Mouse (Mus musculus): ENCODE measurements at regions not wholly inside any gene's neighbourhood (a gene's known extent, or its start where the extent isn't known, plus 50 kb on each side); places are given as distances from the start of the nearest gene placed in this dataset.

- Histone ChIP-seq H3K27me3 (ENCODE audit: control insufficient read depth, insufficient read depth, low read depth, low read length) (no peaks in the 10 kb centered on the region), H3K27ac (ENCODE audit: low read length) (no peak overlapping the region), H3K9ac (ENCODE audit: low read length) (peak overlapping the region; percentile 22; the same call in 1 of the 2 replicates), H3K4me3 (ENCODE audit: low read length) (peak overlapping the region; percentile 19; the same call in 1 of the 2 replicates), H3K9me3 (ENCODE audit: control insufficient read depth, low read length) (no peaks in the 10 kb centered on the region), H3K36me3 (ENCODE audit: control insufficient read depth, insufficient read depth, low read length) (no peaks in the 10 kb centered on the region), H3K4me2 (ENCODE audit: low read depth, low read length) (peak overlapping the region; percentile 41), H3K4me1 (replicated peaks; ENCODE audit: control insufficient read depth, insufficient read depth, low read length) (0 out of 2 replicates have a peak, but pooled peaks cover 3% of the 10 kb centered on the region)
- WGBS: 24% methylated on average over 18 of the region's 18 CpGs
- ATAC-seq (ENCODE audit: low read depth): no peak
Observed at GRCm38 (mm10) chr7:70067828-70068719, 298.5 kb downstream of the Nr2f2 start.

DNA sequence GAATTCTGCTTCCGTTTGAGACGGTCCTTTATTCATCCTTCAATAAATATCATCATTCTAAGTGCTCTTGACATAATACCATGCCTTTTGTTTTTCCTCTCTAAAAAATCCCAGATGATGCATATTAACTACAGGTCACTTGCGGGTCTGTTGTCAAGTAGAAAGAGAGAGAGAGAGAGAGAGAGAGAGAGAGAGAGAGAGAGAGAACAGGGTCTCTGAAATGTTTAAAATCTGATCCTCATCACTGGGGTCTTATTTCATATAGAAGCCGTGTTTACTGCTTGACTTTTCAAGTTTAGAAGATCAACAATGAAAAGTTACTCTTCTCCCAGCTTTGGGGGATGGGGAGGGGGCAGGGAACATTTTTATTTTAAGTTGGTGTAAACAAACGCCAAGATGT lies 299.5 kb downstream of the Nr2f2 start:
- no peaks in the 10 kb centered on the region for H3K9me3 ChIP-seq (ENCODE audit: control insufficient read depth, low read length)
- H3K4me3 ChIP-seq (ENCODE audit: low read length): no peak overlapping the region
- no peak overlapping the region for H3K9ac ChIP-seq (ENCODE audit: low read length)
- H3K27me3 ChIP-seq (ENCODE audit: control insufficient read depth, insufficient read depth, low read depth, low read length): no peaks in the 10 kb centered on the region
- no peaks in the 10 kb centered on the region for H3K36me3 ChIP-seq (ENCODE audit: control insufficient read depth, insufficient read depth, low read length)
- WGBS: 41% methylated on average over 5 of the region's 5 CpGs
- H3K4me2 ChIP-seq (ENCODE audit: low read depth, low read length): peak overlapping the region; percentile 41; the same call in 1 of the 2 replicates
- H3K27ac ChIP-seq (ENCODE audit: low read length): no peak overlapping the region
- 0 out of 2 replicates have a peak, but pooled peaks cover 3% of the 10 kb centered on the region for H3K4me1 ChIP-seq (replicated peaks; ENCODE audit: control insufficient read depth, insufficient read depth, low read length)
- ATAC-seq (ENCODE audit: low read depth): no peak

DNA sequence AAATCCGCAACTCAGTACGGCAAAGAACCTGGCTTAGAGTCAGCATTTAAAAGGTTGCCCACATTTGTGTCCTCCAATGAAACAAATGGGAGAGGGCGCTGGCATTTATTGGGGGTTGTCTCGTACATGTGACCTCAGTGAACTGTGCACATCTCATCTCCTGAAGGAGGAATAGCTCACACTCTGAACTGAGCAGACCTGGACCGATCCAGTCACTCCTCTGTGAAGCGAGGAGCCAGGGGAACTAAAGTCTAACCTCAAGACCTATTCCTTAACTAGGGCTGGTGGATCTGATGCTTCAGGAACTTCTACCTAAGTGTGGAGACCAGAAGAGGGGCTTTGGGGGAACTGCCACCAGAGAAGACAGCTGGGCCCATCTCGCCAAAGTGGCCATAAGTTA lies 300.1 kb downstream of the Nr2f2 start:
- H3K4me3 ChIP-seq (ENCODE audit: low read length): no peak overlapping the region
- no peaks in the 10 kb centered on the region for H3K36me3 ChIP-seq (ENCODE audit: control insufficient read depth, insufficient read depth, low read length)
- H3K9ac ChIP-seq (ENCODE audit: low read length): no peak overlapping the region
- no peaks in the 10 kb centered on the region for H3K9me3 ChIP-seq (ENCODE audit: control insufficient read depth, low read length)
- 0 out of 2 replicates have a peak, but pooled peaks cover 3% of the 10 kb centered on the region for H3K4me1 ChIP-seq (replicated peaks; ENCODE audit: control insufficient read depth, insufficient read depth, low read length)
- no peak overlapping the region for H3K4me2 ChIP-seq (ENCODE audit: low read depth, low read length)
- no peak for ATAC-seq (ENCODE audit: low read depth)
- no peak overlapping the region for H3K27ac ChIP-seq (ENCODE audit: low read length)
- WGBS: 82% methylated on average over 7 of the region's 7 CpGs
- no peaks in the 10 kb centered on the region for H3K27me3 ChIP-seq (ENCODE audit: control insufficient read depth, insufficient read depth, low read depth, low read length)

DNA sequence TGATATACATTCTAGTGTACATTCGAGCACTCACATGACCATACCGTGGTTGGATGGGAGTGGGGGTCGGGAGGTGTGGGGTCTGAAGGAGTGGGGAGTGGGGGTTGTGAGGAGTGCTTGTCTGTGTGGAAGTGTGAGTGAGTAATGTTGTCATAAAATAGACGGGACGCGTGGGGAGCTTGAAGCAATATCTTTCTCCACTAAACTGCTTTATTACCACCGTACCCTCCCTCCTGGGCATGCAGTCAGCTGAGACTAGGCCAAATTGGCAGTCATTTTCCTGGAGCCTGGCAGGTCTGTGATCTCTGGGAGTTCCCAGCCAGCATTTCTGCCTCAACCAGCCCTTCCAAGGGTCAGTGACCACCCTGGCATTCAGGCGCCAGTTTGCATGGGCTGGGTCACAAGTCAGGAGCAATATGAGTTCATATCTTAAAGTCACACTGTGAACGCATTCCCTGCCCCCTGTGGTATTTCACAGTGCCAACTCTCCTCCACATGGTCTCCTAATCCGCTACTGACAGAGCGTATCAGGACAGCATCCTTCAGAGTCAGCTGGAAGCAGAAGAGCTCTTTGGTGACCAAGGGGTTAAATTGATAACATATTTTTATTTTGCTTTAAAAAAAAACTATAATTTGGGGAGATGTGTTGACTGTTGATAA lies 300.9 kb downstream of the Nr2f2 start:
- H3K27me3 ChIP-seq (ENCODE audit: control insufficient read depth, insufficient read depth, low read depth, low read length): no peaks in the 10 kb centered on the region
- H3K4me1 ChIP-seq (replicated peaks; ENCODE audit: control insufficient read depth, insufficient read depth, low read length): 0 out of 2 replicates have a peak, but pooled peaks cover 3% of the 10 kb centered on the region
- no peaks in the 10 kb centered on the region for H3K9me3 ChIP-seq (ENCODE audit: control insufficient read depth, low read length)
- 54% methylated on average over 11 of the region's 11 CpGs for WGBS
- H3K36me3 ChIP-seq (ENCODE audit: control insufficient read depth, insufficient read depth, low read length): no peaks in the 10 kb centered on the region
- H3K9ac ChIP-seq (ENCODE audit: low read length): no peak overlapping the region
- no peak overlapping the region for H3K27ac ChIP-seq (ENCODE audit: low read length)
- H3K4me2 ChIP-seq (ENCODE audit: low read depth, low read length): no peak overlapping the region
- no peak for ATAC-seq (ENCODE audit: low read depth)
- H3K4me3 ChIP-seq (ENCODE audit: low read length): no peak overlapping the region

DNA sequence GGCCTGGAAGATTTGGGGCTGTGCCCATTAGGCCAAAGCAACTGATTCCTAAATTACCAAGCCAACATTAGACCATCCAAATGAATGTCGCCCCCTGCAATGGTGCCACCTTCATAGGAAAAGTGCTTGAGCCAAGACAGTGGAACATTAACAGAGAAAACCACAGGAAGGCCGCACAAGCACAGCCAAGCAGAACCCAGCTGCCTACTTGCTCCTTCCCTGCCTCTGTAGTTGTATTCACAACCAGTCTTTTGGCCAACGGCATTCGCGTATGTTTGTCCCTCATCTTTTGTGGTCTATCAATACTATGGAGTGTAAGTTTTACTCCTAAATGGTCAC lies 319.2 kb downstream of the Nr2f2 start:
- peaks cover 2% of the 10 kb centered on the region; the same call in 1 of the 2 replicates for H3K4me1 ChIP-seq (replicated peaks; ENCODE audit: control insufficient read depth, insufficient read depth, low read length)
- H3K27me3 ChIP-seq (ENCODE audit: control insufficient read depth, insufficient read depth, low read depth, low read length): no peaks in the 10 kb centered on the region
- H3K27ac ChIP-seq (ENCODE audit: low read length): no peak overlapping the region
- WGBS: 94% methylated on average over 5 of the region's 5 CpGs
- ATAC-seq (ENCODE audit: low read depth): no peak
- no peak overlapping the region for H3K9ac ChIP-seq (ENCODE audit: low read length)
- no peak overlapping the region for H3K4me2 ChIP-seq (ENCODE audit: low read depth, low read length)
- H3K9me3 ChIP-seq (ENCODE audit: control insufficient read depth, low read length): no peaks in the 10 kb centered on the region
- no peak overlapping the region for H3K4me3 ChIP-seq (ENCODE audit: low read length)
- H3K36me3 ChIP-seq (ENCODE audit: control insufficient read depth, insufficient read depth, low read length): no peaks in the 10 kb centered on the region

GRCm38 (mm10) chr7:70046691-70047414 lies 319.7 kb downstream of the Nr2f2 start:
- no peak for ATAC-seq (ENCODE audit: low read depth)
- H3K4me1 ChIP-seq (replicated peaks; ENCODE audit: control insufficient read depth, insufficient read depth, low read length): peaks cover 2% of the 10 kb centered on the region; the same call in 1 of the 2 replicates
- H3K36me3 ChIP-seq (ENCODE audit: control insufficient read depth, insufficient read depth, low read length): no peaks in the 10 kb centered on the region
- 59% methylated on average over 17 of the region's 17 CpGs for WGBS
- no peak overlapping the region for H3K9ac ChIP-seq (ENCODE audit: low read length)
- no peaks in the 10 kb centered on the region for H3K27me3 ChIP-seq (ENCODE audit: control insufficient read depth, insufficient read depth, low read depth, low read length)
- no peaks in the 10 kb centered on the region for H3K9me3 ChIP-seq (ENCODE audit: control insufficient read depth, low read length)
- H3K4me2 ChIP-seq (ENCODE audit: low read depth, low read length): no peak overlapping the region
- no peak overlapping the region for H3K4me3 ChIP-seq (ENCODE audit: low read length)
- no peak overlapping the region for H3K27ac ChIP-seq (ENCODE audit: low read length)

DNA sequence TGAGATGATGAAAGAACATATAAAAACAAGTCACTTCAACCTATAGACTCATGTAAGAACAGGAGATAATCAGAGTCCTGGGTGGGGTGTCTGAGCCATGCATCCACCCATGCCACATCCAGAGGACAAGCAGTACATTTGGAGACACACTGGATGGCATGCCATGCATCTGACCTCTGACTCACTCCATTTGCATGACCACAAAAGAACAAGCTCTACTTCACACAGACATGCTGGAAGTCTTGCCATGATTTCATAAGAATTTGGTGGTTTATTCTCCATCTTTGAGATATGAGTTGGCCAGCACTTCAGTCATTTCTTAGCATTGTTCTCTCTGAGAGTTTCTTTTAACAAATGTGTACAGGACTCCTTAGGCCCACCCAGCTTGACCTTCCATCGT lies 329.5 kb downstream of the Nr2f2 start:
- no peak overlapping the region for H3K9ac ChIP-seq (ENCODE audit: low read length)
- H3K9me3 ChIP-seq (ENCODE audit: control insufficient read depth, low read length): no peaks in the 10 kb centered on the region
- ATAC-seq (ENCODE audit: low read depth): no peak
- no peaks in the 10 kb centered on the region for H3K4me1 ChIP-seq (replicated peaks; ENCODE audit: control insufficient read depth, insufficient read depth, low read length)
- no peak overlapping the region for H3K4me3 ChIP-seq (ENCODE audit: low read length)
- H3K27ac ChIP-seq (ENCODE audit: low read length): no peak overlapping the region
- no peaks in the 10 kb centered on the region for H3K36me3 ChIP-seq (ENCODE audit: control insufficient read depth, insufficient read depth, low read length)
- H3K4me2 ChIP-seq (ENCODE audit: low read depth, low read length): no peak overlapping the region
- 65% methylated on average over 1 of the region's 1 CpGs for WGBS
- H3K27me3 ChIP-seq (ENCODE audit: control insufficient read depth, insufficient read depth, low read depth, low read length): no peaks in the 10 kb centered on the region

DNA sequence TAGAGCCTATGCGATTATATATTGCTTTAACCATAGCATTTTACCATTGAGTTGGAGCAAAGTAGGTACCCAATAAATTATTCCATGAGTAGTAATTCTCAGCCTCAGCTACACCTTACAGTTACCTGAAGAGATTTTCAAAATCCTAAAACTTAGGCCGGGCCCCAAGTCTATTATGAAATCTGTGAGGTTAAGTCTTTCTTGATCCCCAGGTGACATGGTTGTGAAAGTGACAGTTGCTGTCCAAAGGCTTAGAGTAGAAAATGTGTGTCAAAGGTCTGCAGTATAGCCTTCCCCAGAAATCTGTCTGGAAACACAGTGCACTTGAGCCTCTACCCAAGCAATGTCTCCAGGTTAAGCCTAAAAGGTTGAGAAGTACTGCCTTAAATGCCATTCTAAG lies 333.7 kb downstream of the Nr2f2 start:
- no peak overlapping the region for H3K9ac ChIP-seq (ENCODE audit: low read length)
- no peaks in the 10 kb centered on the region for H3K36me3 ChIP-seq (ENCODE audit: control insufficient read depth, insufficient read depth, low read length)
- ATAC-seq (ENCODE audit: low read depth): no peak
- no peak overlapping the region for H3K4me2 ChIP-seq (ENCODE audit: low read depth, low read length)
- no peak overlapping the region for H3K27ac ChIP-seq (ENCODE audit: low read length)
- H3K9me3 ChIP-seq (ENCODE audit: control insufficient read depth, low read length): no peaks in the 10 kb centered on the region
- H3K4me1 ChIP-seq (replicated peaks; ENCODE audit: control insufficient read depth, insufficient read depth, low read length): no peaks in the 10 kb centered on the region
- H3K4me3 ChIP-seq (ENCODE audit: low read length): no peak overlapping the region
- 87% methylated on average over 2 of the region's 2 CpGs for WGBS
- no peaks in the 10 kb centered on the region for H3K27me3 ChIP-seq (ENCODE audit: control insufficient read depth, insufficient read depth, low read depth, low read length)

DNA sequence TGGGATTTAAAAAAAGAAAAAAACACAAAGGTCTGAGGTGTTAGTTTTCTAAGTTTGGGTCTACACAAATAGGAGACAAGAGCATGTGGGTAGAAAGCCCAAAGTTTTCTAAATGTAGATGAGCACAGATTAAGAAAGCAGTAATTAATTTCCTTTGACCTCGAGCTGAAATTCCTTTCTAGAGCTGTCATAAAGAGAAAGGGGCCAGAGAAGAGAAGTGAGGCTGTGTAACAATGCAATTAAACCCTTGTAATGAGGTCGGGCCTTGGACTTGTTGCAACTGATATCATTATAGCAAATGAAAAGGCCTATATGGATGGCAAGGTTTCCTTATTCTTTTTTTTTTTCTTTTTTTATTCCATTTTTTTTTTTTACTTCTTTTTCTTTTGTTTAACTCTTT lies 337.2 kb downstream of the Nr2f2 start:
- Histone ChIP-seq H3K4me2 (ENCODE audit: low read depth, low read length) (no peak overlapping the region), H3K27ac (ENCODE audit: low read length) (no peak overlapping the region), H3K4me3 (ENCODE audit: low read length) (no peak overlapping the region), H3K9ac (ENCODE audit: low read length) (no peak overlapping the region), H3K27me3 (ENCODE audit: control insufficient read depth, insufficient read depth, low read depth, low read length) (no peaks in the 10 kb centered on the region), H3K4me1 (replicated peaks; ENCODE audit: control insufficient read depth, insufficient read depth, low read length) (no peaks in the 10 kb centered on the region; the same call in 1 of the 2 replicates), H3K9me3 (ENCODE audit: control insufficient read depth, low read length) (no peaks in the 10 kb centered on the region), H3K36me3 (ENCODE audit: control insufficient read depth, insufficient read depth, low read length) (no peaks in the 10 kb centered on the region)
- no peak for ATAC-seq (ENCODE audit: low read depth)
- 66% methylated on average over 2 of the region's 2 CpGs for WGBS
